Mouse (Mus musculus): ENCODE measurements around the gene Piezo1. TPM values are rescaled to one million over a fixed set of nuclear protein-coding genes. Genes with fewer than 3 reads are reported as not detected.

The Piezo1 gene
- polyA plus RNA-seq, 1 experiment from 2014 or later: 5.2 TPM

DNA sequence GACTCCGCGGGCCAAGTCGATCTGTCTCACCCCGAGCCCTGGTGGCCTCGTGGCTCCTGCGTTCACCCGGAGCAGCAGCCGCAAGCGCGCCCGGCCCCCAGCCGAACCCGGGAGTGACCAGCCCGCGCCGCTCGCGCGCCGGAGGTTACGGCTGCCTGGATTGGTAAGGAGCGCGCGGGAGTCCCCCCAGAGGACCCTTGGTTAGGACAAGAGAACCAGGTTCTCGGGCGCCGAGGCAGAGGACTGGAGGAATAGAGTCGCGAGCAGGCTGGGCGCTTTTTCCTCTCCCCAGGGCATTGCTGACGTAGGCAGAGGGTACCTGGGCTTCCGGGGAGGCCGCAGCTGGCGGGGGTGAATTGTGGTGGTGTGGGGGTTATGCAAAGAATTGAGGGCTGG lies 17.0 kb upstream of the Piezo1 start:
- H3K9me3 ChIP-seq (ENCODE audit: control insufficient read depth, low read length): no peaks in the 10 kb centered on the region
- H3K27ac ChIP-seq (ENCODE audit: low read depth, low read length): peak overlapping the region; percentile 43
- ATAC-seq (ENCODE audit: low FRiP score) (peak; percentile 59), DNase-seq (ENCODE audit: low spot score) (no peak)
- H3K36me3 ChIP-seq (ENCODE audit: control insufficient read depth, insufficient read depth, low read length): peaks cover 14% of the 10 kb centered on the region
- peak overlapping the region; percentile 79 for H3K9ac ChIP-seq (ENCODE audit: low read depth, low read length)
- H3K4me3 ChIP-seq (ENCODE audit: low read depth, low read length): peak overlapping the region; percentile 88
- peak overlapping the region; percentile 78 for H3K4me2 ChIP-seq (replicated peaks; ENCODE audit: low read depth, low read length)
- WGBS: under 1% methylated on average over 33 of the region's 34 CpGs
- peaks cover 14% of the 10 kb centered on the region for H3K4me1 ChIP-seq (replicated peaks; ENCODE audit: control insufficient read depth, insufficient read depth, low read length)
- H3K27me3 ChIP-seq (ENCODE audit: control insufficient read depth, insufficient read depth, low read length): no peaks in the 10 kb centered on the region

DNA sequence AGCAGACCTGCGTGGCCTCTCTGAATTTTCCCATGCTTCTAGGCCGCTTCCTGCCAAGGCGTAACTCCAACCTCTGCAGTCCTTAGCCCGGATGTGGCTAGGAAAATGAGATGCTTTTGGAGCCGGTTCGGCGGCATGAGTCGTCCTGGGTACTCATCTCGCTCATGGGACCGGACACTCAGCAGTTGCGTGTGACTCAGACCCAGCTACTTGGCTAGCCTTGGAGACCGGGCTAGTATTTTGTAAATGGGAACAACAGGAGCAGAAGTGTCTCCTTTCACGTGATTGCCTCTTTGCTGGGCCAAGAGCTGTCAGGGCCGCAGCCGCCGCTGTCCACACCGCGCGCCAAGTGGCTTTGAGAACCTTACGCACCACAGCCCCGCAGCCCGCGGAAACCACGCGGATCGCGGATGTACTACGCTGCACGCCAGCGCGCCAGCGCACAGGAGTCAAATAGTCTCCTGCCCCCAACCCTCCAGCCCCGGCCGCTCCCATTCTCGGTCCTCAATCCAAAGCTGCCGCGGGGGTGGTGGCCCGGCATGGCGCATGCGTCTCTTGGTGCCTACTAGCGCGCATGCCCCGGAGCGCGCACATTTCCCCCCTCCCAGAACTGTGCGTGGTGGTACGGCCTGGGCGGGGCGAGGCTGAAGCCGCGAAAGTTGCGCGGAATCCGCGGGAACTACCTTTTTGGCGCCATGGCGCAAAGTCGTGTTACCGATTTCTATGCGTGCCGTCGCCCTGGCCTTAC lies 16.4 kb upstream of the Piezo1 start, which contains the start of gene Cdt1:
Cdt1 (plus strand) TSS at position 655 of the 748 bp plus-strand sequence.
- ATAC-seq (ENCODE audit: low FRiP score): peak; percentile 95
- Histone ChIP-seq H3K4me2 (replicated peaks; ENCODE audit: low read depth, low read length) (peak within 1 kb of the TSS; percentile 78), H3K4me3 (ENCODE audit: low read depth, low read length) (peak within 1 kb of the TSS; percentile 88), H3K36me3 (ENCODE audit: control insufficient read depth, insufficient read depth, low read length) (peaks cover 14% of the 10 kb centered on the region), H3K9ac (ENCODE audit: low read depth, low read length) (peak within 1 kb of the TSS; percentile 79), H3K9me3 (ENCODE audit: control insufficient read depth, low read length) (no peaks in the 10 kb centered on the region), H3K4me1 (replicated peaks; ENCODE audit: control insufficient read depth, insufficient read depth, low read length) (peaks cover 14% of the 10 kb centered on the region), H3K27ac (ENCODE audit: low read depth, low read length) (peak within 1 kb of the TSS; percentile 43), H3K27me3 (ENCODE audit: control insufficient read depth, insufficient read depth, low read length) (no peaks in the 10 kb centered on the region)
- DNase-seq (ENCODE audit: low spot score): peak; percentile 97
- under 1% methylated on average over 59 of the region's 62 CpGs for WGBS

DNA sequence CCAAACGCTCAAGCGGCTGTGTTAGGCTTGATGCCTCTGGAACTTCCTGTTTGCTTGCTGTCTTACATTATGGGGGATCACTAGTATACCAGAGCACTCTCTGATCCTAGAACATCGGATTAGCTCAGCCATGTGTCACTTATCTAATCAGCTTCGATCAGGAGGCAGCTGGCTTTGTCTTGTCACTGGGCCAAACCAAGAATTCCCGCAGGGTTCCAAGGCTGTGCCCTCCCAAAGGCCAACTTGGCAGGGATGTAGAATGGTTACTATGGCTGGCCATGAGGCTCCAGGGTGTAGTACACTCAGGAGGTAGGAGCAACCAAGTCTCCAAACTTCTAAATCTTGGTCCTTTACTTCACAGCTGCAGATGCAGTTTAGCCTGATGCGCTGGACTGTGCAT lies 15.6 kb upstream of the Piezo1 start:
- H3K27me3 ChIP-seq (ENCODE audit: control insufficient read depth, insufficient read depth, low read length): no peaks in the 10 kb centered on the region
- peak; percentile 44 for DNase-seq (ENCODE audit: low spot score)
- H3K27ac ChIP-seq (ENCODE audit: low read depth, low read length): peak overlapping the region; percentile 43
- H3K9ac ChIP-seq (ENCODE audit: low read depth, low read length): peak overlapping the region; percentile 69
- 54% methylated on average over 6 of the region's 6 CpGs for WGBS
- 0 out of 2 replicates have a peak, but pooled peaks have one; percentile 2 for ATAC-seq (ENCODE audit: low FRiP score)
- peaks cover 14% of the 10 kb centered on the region for H3K36me3 ChIP-seq (ENCODE audit: control insufficient read depth, insufficient read depth, low read length)
- H3K4me3 ChIP-seq (ENCODE audit: low read depth, low read length): peak overlapping the region; percentile 88
- H3K4me1 ChIP-seq (replicated peaks; ENCODE audit: control insufficient read depth, insufficient read depth, low read length): peaks cover 14% of the 10 kb centered on the region
- H3K4me2 ChIP-seq (replicated peaks; ENCODE audit: low read depth, low read length): peak overlapping the region; percentile 78
- H3K9me3 ChIP-seq (ENCODE audit: control insufficient read depth, low read length): no peaks in the 10 kb centered on the region

DNA sequence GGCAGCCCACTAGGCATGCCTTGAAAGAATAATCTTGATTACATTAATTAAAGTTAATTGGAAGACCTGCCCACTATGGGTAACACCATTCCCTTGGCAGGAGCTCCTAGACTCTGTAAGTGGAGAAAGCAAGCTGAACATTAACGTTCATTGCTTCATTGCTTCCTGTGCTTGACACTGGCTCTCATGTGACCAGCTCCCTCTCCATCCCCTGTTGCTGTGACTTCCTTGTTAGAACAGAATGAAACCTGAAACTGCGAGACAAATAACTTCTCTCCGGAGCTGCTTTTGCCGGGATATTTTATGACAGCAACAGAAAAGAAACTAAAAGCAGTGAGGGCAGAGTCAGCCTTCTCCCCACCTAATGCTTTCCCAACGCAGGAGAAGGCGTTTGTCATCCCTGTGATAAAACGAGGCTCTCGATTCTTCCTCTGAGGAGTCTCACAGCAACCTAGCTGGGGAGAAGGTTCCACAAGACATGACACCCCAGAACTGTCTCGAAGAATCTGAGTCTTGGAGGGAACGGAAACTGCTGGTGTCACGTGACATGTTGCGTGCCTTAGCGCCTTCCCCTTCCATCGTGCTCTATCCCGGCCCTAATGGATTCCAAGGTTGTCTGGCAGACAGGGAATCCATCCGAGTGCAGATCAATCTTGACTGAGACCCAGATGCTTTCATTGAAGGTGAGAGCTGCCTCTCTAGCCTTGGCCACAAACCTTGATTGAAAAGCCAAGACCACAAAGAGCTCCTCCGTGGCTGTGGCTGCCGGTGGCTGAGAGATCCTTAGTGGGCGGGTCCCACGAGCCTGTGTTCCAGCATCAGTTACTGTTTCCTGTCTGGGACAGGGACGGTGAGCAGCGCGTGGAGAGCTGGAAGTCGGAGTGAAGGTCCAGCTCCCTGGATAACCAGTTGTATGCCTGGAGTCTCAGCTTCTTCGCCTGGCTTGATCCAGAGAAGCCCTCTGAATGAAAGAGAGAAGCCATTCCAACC lies 13.5 kb upstream of the Piezo1 start:
- H3K4me3 ChIP-seq (ENCODE audit: low read depth, low read length): no peak overlapping the region
- 87% methylated on average over 25 of the region's 25 CpGs for WGBS
- H3K4me1 ChIP-seq (replicated peaks; ENCODE audit: control insufficient read depth, insufficient read depth, low read length): peaks cover 14% of the 10 kb centered on the region
- ATAC-seq (ENCODE audit: low FRiP score) (no peak), DNase-seq (ENCODE audit: low spot score) (no peak)
- H3K36me3 ChIP-seq (ENCODE audit: control insufficient read depth, insufficient read depth, low read length): no peaks in the 10 kb centered on the region
- no peak overlapping the region for H3K4me2 ChIP-seq (replicated peaks; ENCODE audit: low read depth, low read length)
- no peaks in the 10 kb centered on the region for H3K27me3 ChIP-seq (ENCODE audit: control insufficient read depth, insufficient read depth, low read length)
- no peak overlapping the region for H3K27ac ChIP-seq (ENCODE audit: low read depth, low read length)
- no peaks in the 10 kb centered on the region for H3K9me3 ChIP-seq (ENCODE audit: control insufficient read depth, low read length)
- H3K9ac ChIP-seq (ENCODE audit: low read depth, low read length): no peak overlapping the region

DNA sequence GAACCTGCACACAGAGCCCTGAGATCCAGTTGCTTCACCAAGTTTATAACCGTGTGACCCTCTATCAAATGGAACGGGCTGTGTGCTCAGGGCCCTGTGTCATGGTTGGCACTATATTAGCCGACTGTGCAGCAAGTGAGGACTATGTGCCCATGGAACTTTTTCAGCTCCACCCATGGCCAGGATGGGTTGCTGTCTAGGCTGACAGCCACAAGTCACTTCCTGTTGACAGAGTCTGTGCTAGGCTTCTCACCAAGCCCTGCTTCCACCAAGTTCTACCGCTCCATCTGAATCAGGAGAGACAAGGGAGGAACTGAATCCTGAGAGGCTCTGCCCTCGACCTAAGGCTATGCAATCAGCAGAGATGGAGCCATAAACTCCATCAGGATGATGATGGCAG lies 10.1 kb upstream of the Piezo1 start:
- Histone ChIP-seq H3K36me3 (ENCODE audit: control insufficient read depth, insufficient read depth, low read length) (no peaks in the 10 kb centered on the region), H3K27ac (ENCODE audit: low read depth, low read length) (no peak overlapping the region), H3K4me1 (replicated peaks; ENCODE audit: control insufficient read depth, insufficient read depth, low read length) (no peaks in the 10 kb centered on the region), H3K4me3 (ENCODE audit: low read depth, low read length) (no peak overlapping the region), H3K27me3 (ENCODE audit: control insufficient read depth, insufficient read depth, low read length) (no peaks in the 10 kb centered on the region), H3K4me2 (replicated peaks; ENCODE audit: low read depth, low read length) (no peak overlapping the region), H3K9ac (ENCODE audit: low read depth, low read length) (no peak overlapping the region), H3K9me3 (ENCODE audit: control insufficient read depth, low read length) (no peaks in the 10 kb centered on the region)
- DNase-seq (ENCODE audit: low spot score) (no peak), ATAC-seq (ENCODE audit: low FRiP score) (no peak)
- 89% methylated on average over 5 of the region's 5 CpGs for WGBS

DNA sequence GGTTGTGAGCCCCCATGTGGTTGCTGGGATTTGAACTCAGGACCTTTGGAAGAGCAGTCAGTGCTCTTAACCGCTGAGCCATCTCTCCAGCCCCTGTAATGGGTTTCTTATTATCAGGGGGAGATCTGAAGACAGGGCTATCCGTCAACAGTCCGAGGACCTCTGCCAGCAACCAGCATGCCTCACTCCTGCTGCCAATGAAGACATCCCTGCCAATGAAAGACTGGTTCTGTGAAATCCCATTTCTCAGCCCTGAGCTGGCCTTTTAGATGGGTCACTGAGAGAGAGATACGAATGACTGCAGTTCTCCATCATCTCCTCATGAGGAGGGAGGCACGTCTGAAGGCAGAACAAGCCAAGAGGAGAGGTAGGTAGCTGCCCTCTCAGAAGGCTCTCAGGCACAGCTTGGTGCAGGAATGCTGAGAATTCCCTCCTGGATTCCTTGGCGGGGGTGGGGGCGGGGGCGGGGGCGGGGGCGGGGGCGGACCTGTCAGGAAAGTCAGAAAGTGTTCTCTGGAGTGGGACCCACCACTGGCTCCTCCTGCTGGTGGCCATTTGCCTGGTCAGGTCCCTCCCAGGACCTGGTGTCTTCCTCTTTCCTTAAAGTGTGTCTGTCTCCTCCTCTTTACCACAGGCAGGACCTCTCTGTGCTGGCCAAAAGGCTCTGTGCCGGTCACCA lies 7.7 kb upstream of the Piezo1 start:
- H3K36me3 ChIP-seq (ENCODE audit: control insufficient read depth, insufficient read depth, low read length): no peaks in the 10 kb centered on the region
- no peaks in the 10 kb centered on the region for H3K4me1 ChIP-seq (replicated peaks; ENCODE audit: control insufficient read depth, insufficient read depth, low read length)
- ATAC-seq (ENCODE audit: low FRiP score) (no peak), DNase-seq (ENCODE audit: low spot score) (no peak)
- H3K4me2 ChIP-seq (replicated peaks; ENCODE audit: low read depth, low read length): no peak overlapping the region
- H3K4me3 ChIP-seq (ENCODE audit: low read depth, low read length): no peak overlapping the region
- no peak overlapping the region for H3K27ac ChIP-seq (ENCODE audit: low read depth, low read length)
- H3K27me3 ChIP-seq (ENCODE audit: control insufficient read depth, insufficient read depth, low read length): no peaks in the 10 kb centered on the region
- H3K9me3 ChIP-seq (ENCODE audit: control insufficient read depth, low read length): no peaks in the 10 kb centered on the region
- no peak overlapping the region for H3K9ac ChIP-seq (ENCODE audit: low read depth, low read length)
- WGBS: 15% methylated on average over 11 of the region's 12 CpGs

DNA sequence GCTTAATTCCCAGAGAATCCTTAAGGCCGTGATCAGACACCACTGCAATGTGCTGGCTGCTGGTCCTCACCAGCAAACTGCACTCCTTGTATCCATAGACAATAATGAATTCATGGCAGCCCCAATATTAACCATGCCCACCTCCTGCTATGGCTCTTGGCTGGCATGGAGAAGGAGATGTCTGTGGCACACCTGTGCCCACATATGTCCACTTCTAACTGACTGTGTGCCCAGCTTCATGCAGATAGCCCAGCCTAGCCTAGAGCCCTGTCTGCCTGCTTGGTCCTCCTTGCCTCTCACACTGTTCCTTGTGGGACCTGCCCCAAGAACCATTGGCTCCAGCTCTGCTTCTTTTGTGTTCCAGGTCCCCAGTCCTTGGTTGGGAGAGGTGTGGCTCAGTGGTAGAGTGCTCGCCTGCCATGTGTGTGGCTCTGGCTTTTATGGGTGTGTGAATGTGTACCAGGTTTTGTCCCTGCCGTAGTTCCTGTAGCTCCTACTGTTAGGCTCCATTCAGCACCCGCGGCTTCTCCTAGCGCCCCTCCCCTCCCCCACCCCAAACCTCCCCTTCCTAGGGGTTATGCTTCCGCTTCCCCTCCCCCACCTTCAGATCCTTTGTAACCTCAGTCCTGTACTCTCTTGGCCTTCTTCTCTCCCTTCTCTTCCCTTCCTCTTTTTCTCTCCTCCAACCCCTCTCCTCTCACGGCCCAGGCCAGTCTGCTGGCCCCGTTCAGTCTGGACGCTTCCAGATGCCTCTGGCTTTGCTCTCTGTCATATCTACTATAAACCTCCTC lies 6.3 kb upstream of the Piezo1 start:
- DNase-seq (ENCODE audit: low spot score): no peak
- no peaks in the 10 kb centered on the region for H3K4me1 ChIP-seq (replicated peaks; ENCODE audit: control insufficient read depth, insufficient read depth, low read length)
- 43% methylated on average over 10 of the region's 10 CpGs for WGBS
- H3K27me3 ChIP-seq (ENCODE audit: control insufficient read depth, insufficient read depth, low read length): no peaks in the 10 kb centered on the region
- H3K4me3 ChIP-seq (ENCODE audit: low read depth, low read length): no peak overlapping the region
- ATAC-seq (ENCODE audit: low FRiP score): no peak
- H3K9ac ChIP-seq (ENCODE audit: low read depth, low read length): no peak overlapping the region
- H3K27ac ChIP-seq (ENCODE audit: low read depth, low read length): no peak overlapping the region
- no peaks in the 10 kb centered on the region for H3K9me3 ChIP-seq (ENCODE audit: control insufficient read depth, low read length)
- H3K36me3 ChIP-seq (ENCODE audit: control insufficient read depth, insufficient read depth, low read length): no peaks in the 10 kb centered on the region
- H3K4me2 ChIP-seq (replicated peaks; ENCODE audit: low read depth, low read length): no peak overlapping the region

Data from hindbrain, embryonic 11.5 days (tissue).